Mouse (Mus musculus) myocyte (in vitro differentiated cells): ENCODE data around the gene Frmd8.

Experiments used
- POLR2A ChIP-seq: IDR thresholded peaks from one replicate; pipeline ENCODE4 v1.6.1; 2011; ENCODE audit warnings: low read depth, mild to moderate bottlenecking, control low read depth, moderate library complexity; ENCODE audit not compliant: insufficient read length
- POLR2AphosphoS2 ChIP-seq: IDR thresholded peaks from one replicate; pipeline ENCODE4 v1.6.1; 2011; ENCODE audit warnings: low read depth, control low read depth; ENCODE audit not compliant: insufficient read length
- TCF12 ChIP-seq: IDR thresholded peaks from one replicate; pipeline ENCODE4 v1.6.1; 2011; ENCODE audit warnings: mild to moderate bottlenecking, control low read depth; ENCODE audit not compliant: poor library complexity, insufficient read depth, severe bottlenecking
- USF1 ChIP-seq: IDR thresholded peaks from one replicate; pipeline ENCODE4 v1.6.1; 2011; ENCODE audit warnings: low read depth, mild to moderate bottlenecking, control low read depth, moderate library complexity

DNA sequence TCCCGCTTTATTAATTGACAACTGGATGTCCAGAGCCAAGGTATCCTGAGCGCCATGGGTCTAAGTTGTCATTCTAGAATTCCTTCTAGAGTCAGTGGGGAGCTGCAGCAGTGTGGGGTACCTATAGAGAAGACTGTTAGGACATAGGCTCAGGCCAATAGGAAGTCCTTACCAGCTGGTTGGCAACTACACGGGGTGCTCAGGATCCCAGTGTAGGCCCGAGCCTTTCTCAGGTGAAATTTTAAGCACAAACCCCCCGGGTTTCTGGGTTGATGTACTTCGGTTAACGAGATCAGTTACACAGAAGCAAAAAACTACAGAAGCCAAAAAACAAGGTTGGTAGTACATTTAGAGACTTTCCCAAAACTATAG is 52.3 kb downstream of the Frmd8 start:
- TF ChIP-seq POLR2A = no peak
- TF ChIP-seq USF1 = no peak
- TF ChIP-seq POLR2AphosphoS2 = no peak
- no peak for TF ChIP-seq TCF12
